In the genomic region with DNA sequence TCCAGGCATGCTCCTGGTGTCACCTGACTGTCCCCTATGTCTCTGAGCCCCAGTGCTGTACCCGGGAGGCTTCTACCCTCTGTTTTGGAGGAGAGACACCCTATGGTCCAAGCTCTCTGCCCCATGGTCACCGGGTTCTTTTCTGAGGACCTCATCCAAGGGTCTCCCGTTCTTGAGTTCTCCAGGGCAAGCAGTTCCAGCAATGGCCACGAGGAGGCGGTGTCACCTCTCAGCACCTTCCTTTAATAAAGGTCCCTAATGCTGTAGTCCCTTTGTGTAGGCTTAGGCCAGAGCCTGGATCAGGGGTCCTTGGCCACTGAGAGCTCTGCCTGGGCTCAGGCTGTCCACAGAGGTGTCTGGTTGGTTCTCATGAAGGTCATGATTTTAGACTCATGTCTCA, we compare ENCODE assay signal across 10 mouse cellular contexts. TPM values are rescaled to one million over a fixed set of nuclear protein-coding genes. Genes with fewer than 3 reads are reported as not detected.
DNase-seq lines count a peak whose midpoint lies in the region; ATAC-seq and TF ChIP-seq lines count a peak whose summit lies in the region.
"Had no signal": no experiment of that assay in that cellular context is flagged by ENCODE, and none has a peak within 500 bp of the region (broad histone marks: within the 10 kb centered on the region; RNA-seq: fewer than 3 reads in every experiment).

No protein-coding gene starts in this region.

- no peak overlapping the region for H3K4me3 ChIP-seq in gastrocnemius, adult 2 months
- no peak overlapping the region for H3K4me3 ChIP-seq in liver, postnatal 0 days (ENCODE audit: low read depth, low read length)
- H3K4me3 ChIP-seq: hindbrain, embryonic 15.5 days; neural tube, embryonic 13.5 days had no signal

- no peaks in the 10 kb centered on the region for H3K27me3 ChIP-seq in liver, postnatal 0 days (ENCODE audit: insufficient read depth, low read length)
- H3K27me3 ChIP-seq: hindbrain, embryonic 15.5 days had no signal

- peaks cover 17% of the 10 kb centered on the region for H3K36me3 ChIP-seq in liver, postnatal 0 days (replicated peaks; ENCODE audit: insufficient read depth, low read length)
- H3K36me3 ChIP-seq: hindbrain, embryonic 15.5 days had no signal

- intact Hi-C loops in gastrocnemius, adult 2 months (cut with DNase I), result loop anchor here (2.0 kb wide), 1 partner anchor 44 kb away; no protein-coding TSS in a partner anchor

- 0 out of 2 replicates have a peak overlapping the region, but pooled peaks have one; percentile 16 for H3K27ac ChIP-seq in gastrocnemius, adult 2 months
- H3K27ac ChIP-seq in liver, postnatal 0 days (ENCODE audit: low read depth), result no peak overlapping the region

- DNase-seq in gastrocnemius, adult 2 months, result peak; percentile 70
- no peak for DNase-seq in gastrocnemius, adult 18-20 months (ENCODE audit: low spot score)
- DNase-seq in right cerebral cortex, postnatal 14 days, result peak; percentile 69
- DNase-seq in right cerebral cortex, adult 18-20 months, result no peak
- DNase-seq in cerebellum, adult 8-10 months, result peak; percentile 79
- DNase-seq in liver, postnatal 0 days, result peak; percentile 83
- DNase-seq in spleen, postnatal 14 days (ENCODE audit: low spot score in 2 of 2), result peak; percentile 57 to 75

- no peak overlapping the region for H3K4me2 ChIP-seq in liver, postnatal 0 days (ENCODE audit: low read depth, low read length)
- H3K4me2 ChIP-seq: hindbrain, embryonic 15.5 days; neural tube, embryonic 13.5 days had no signal

- no peak overlapping the region for H3K9ac ChIP-seq in liver, postnatal 0 days (replicated peaks)
- H3K9ac ChIP-seq: hindbrain, embryonic 15.5 days had no signal

- H3K4me1 ChIP-seq in liver, postnatal 0 days (ENCODE audit: insufficient read depth), result peaks cover 18% of the 10 kb centered on the region

- 12% methylated on average over 5 of the region's 5 CpGs for WGBS in liver, postnatal 0 days (ENCODE audit: insufficient replicate concordance)

- TF ChIP-seq EP300 in liver, postnatal 0 days (IDR thresholded peaks at IDR 0.05; ENCODE audit: low read depth), result no peak

- no peaks in the 10 kb centered on the region for H3K9me3 ChIP-seq in liver, postnatal 0 days (ENCODE audit: low read length)
- H3K9me3 ChIP-seq: hindbrain, embryonic 15.5 days; neural tube, embryonic 13.5 days had no signal

- TF ChIP-seq CTCF in gastrocnemius, adult 2 months (IDR thresholded peaks at IDR 0.05), result peak; percentile 97
- peak; percentile 97 for TF ChIP-seq CTCF in liver, postnatal 0 days (IDR thresholded peaks at IDR 0.05; ENCODE audit: low read depth)

- peak; percentile 60 for ATAC-seq in granulocyte monocyte progenitor cell, adult 5-6 weeks (replicated peaks; ENCODE audit: poor library complexity, severe bottlenecking)
- no peak; the same call in 1 of the 2 replicates for ATAC-seq in liver, postnatal 0 days

RNA-seq across cellular contexts. Expression of a gene that starts 2.3 kb away (rescaled TPM):
- not detected for total RNA-seq in gastrocnemius, adult 2 months (2021)
- not detected for total RNA-seq in gastrocnemius, adult 18-20 months (2021)
- total RNA-seq in granulocyte monocyte progenitor cell, adult 5-6 weeks (2014; fragmentation: Nextera tagmentation), result 37.5 and 43.6 TPM in 2 replicates
- 11.5 and 13.3 TPM in 2 replicates for total RNA-seq in granulocyte monocyte progenitor cell, adult 5-6 weeks (2017)
- polyA plus RNA-seq in liver, postnatal 0 days (2015; fragmentation: Nextera tagmentation; extraction: Ambion mirVana), result 1.7 and 2.0 TPM in 2 replicates

RNA-seq across cellular contexts. Expression of a gene that starts 6.3 kb away (rescaled TPM):
- 1 to 10 TPM in 1 of 2 experiments, under 1 TPM in 1; 0.84 to 1.0 TPM for total RNA-seq in gastrocnemius, adult 2 months (2021)
- total RNA-seq in gastrocnemius, adult 18-20 months (2021), result under 1 TPM in 1 of 2 experiments, not detected in 1; 0.34 TPM
- total RNA-seq in granulocyte monocyte progenitor cell, adult 5-6 weeks (2014; fragmentation: Nextera tagmentation), result 2.2 TPM in 1 of 2 replicates, not detected in the other
- not detected in 2 replicates for total RNA-seq in granulocyte monocyte progenitor cell, adult 5-6 weeks (2017)
- polyA plus RNA-seq in liver, postnatal 0 days (2015; fragmentation: Nextera tagmentation; extraction: Ambion mirVana), result not detected in 2 replicates

RNA-seq across cellular contexts. Expression of a gene that starts 10.9 kb away (rescaled TPM):
- total RNA-seq in gastrocnemius, adult 2 months (2021), result 1 to 10 TPM in 1 of 2 experiments, under 1 TPM in 1; 0.87 to 2.8 TPM
- total RNA-seq in gastrocnemius, adult 18-20 months (2021), result under 1 TPM; 0.57 to 0.97 TPM
- total RNA-seq in granulocyte monocyte progenitor cell, adult 5-6 weeks (2014; fragmentation: Nextera tagmentation), result 4.0 TPM in 1 of 2 replicates, not detected in the other
- total RNA-seq in granulocyte monocyte progenitor cell, adult 5-6 weeks (2017), result 0.30 TPM in 1 of 2 replicates, not detected in the other
- polyA plus RNA-seq in liver, postnatal 0 days (2015; fragmentation: Nextera tagmentation; extraction: Ambion mirVana), result 0.40 and 0.70 TPM in 2 replicates

RNA-seq across cellular contexts. Expression of a gene that starts 10.9 kb away (rescaled TPM):
- 10 to 100 TPM; 38.1 to 39.8 TPM for total RNA-seq in gastrocnemius, adult 2 months (2021)
- total RNA-seq in gastrocnemius, adult 18-20 months (2021), result 10 to 100 TPM; 41.1 to 44.1 TPM
- total RNA-seq in granulocyte monocyte progenitor cell, adult 5-6 weeks (2014; fragmentation: Nextera tagmentation), result 12.2 and 34.9 TPM in 2 replicates
- total RNA-seq in granulocyte monocyte progenitor cell, adult 5-6 weeks (2017), result 41.8 and 46.2 TPM in 2 replicates
- 39.3 and 42.1 TPM in 2 replicates for polyA plus RNA-seq in liver, postnatal 0 days (2015; fragmentation: Nextera tagmentation; extraction: Ambion mirVana)

RNA-seq across cellular contexts. Expression of a gene that starts 16.8 kb away (rescaled TPM):
- 10 to 100 TPM; 14.0 to 18.8 TPM for total RNA-seq in gastrocnemius, adult 2 months (2021)
- total RNA-seq in gastrocnemius, adult 18-20 months (2021), result 10 to 100 TPM; 15.3 to 15.4 TPM
- total RNA-seq in granulocyte monocyte progenitor cell, adult 5-6 weeks (2014; fragmentation: Nextera tagmentation), result 14.8 and 17.0 TPM in 2 replicates
- total RNA-seq in granulocyte monocyte progenitor cell, adult 5-6 weeks (2017), result 13.5 and 15.3 TPM in 2 replicates
- polyA plus RNA-seq in liver, postnatal 0 days (2015; fragmentation: Nextera tagmentation; extraction: Ambion mirVana), result 69.7 and 74.6 TPM in 2 replicates

Comparison
In these comparisons a context has a peak if more than half of its experiments do, and no peak if none do; other contexts are left out.
1. DNase-seq: peak in gastrocnemius, adult 2 months (single experiment), right cerebral cortex, postnatal 14 days (single experiment), cerebellum, adult 8-10 months (single experiment), liver, postnatal 0 days (single experiment) and spleen, postnatal 14 days (2 of 2); none in gastrocnemius, adult 18-20 months (single experiment) and right cerebral cortex, adult 18-20 months (single experiment).
2. RNA of a gene that starts 2.3 kb away (total RNA-seq): 11.5 to 43.6 TPM in granulocyte monocyte progenitor cell, adult 5-6 weeks; not detected in gastrocnemius, adult 2 months and not detected in gastrocnemius, adult 18-20 months; every median in the first group is over 10 times any median in the second.